Mouse (Mus musculus) liver (tissue): ENCODE measurements around the gene Maf.

ENCODE experiments used
- DNase-seq: peaks from one replicate; pipeline ENCODE4 v3.0.0-alpha.2; 2020; ENCODE audit warnings: mixed read lengths

The Maf gene

GRCm38 (mm10) chr8:115707731-115708590 lies at the start of gene Maf:
Gene Maf, minus strand, starts transcription at chr8:115707794.
- peak; percentile 73 for DNase-seq

- DNase-seq, result no peak
Measured at GRCm38 (mm10) chr8:115756965-115757364, 49.4 kb upstream of the Maf start.

GRCm38 (mm10) chr8:115756027-115756426 lies 48.4 kb upstream of the Maf start:
- no peak for DNase-seq

- no peak for DNase-seq
Measured at GRCm38 (mm10) chr8:115754694-115755093, 47.1 kb upstream of the Maf start.

- DNase-seq, result no peak
Measured at GRCm38 (mm10) chr8:115753801-115754200, 46.2 kb upstream of the Maf start.

- no peak for DNase-seq
Measured at GRCm38 (mm10) chr8:115747426-115747825, 39.8 kb upstream of the Maf start.

GRCm38 (mm10) chr8:115745648-115746047 lies 38.1 kb upstream of the Maf start:
- no peak for DNase-seq

GRCm38 (mm10) chr8:115743441-115743840 lies 35.8 kb upstream of the Maf start:
- DNase-seq, result no peak

- DNase-seq, result no peak
Measured at GRCm38 (mm10) chr8:115742646-115743045, 35.1 kb upstream of the Maf start.

GRCm38 (mm10) chr8:115741964-115742363 lies 34.4 kb upstream of the Maf start:
- no peak for DNase-seq

- DNase-seq, result no peak
Measured at GRCm38 (mm10) chr8:115739756-115740155, 32.2 kb upstream of the Maf start.

- DNase-seq, result no peak
Measured at GRCm38 (mm10) chr8:115732401-115732800, 24.8 kb upstream of the Maf start.

- no peak for DNase-seq
Measured at GRCm38 (mm10) chr8:115726807-115727206, 19.2 kb upstream of the Maf start.

GRCm38 (mm10) chr8:115726231-115726630 lies 18.6 kb upstream of the Maf start:
- DNase-seq, result no peak

- DNase-seq, result no peak
Measured at GRCm38 (mm10) chr8:115719126-115719525, 11.5 kb upstream of the Maf start.

GRCm38 (mm10) chr8:115718621-115719020 lies 11.0 kb upstream of the Maf start:
- DNase-seq, result no peak

- no peak for DNase-seq
Measured at GRCm38 (mm10) chr8:115715262-115715661, 7.7 kb upstream of the Maf start.

- DNase-seq, result no peak
Measured at GRCm38 (mm10) chr8:115711106-115711505, 3.5 kb upstream of the Maf start.

- no peak for DNase-seq
Measured at GRCm38 (mm10) chr8:115709931-115710330, 2.3 kb upstream of the Maf start.

- DNase-seq, result peak; percentile 59
Measured at GRCm38 (mm10) chr8:115708936-115709780, 1.6 kb upstream of the Maf start.

- DNase-seq, result peak; percentile 54
Measured at GRCm38 (mm10) chr8:115706861-115707730, 498 bp downstream of the Maf start.

- DNase-seq, result peak; percentile 7
Measured at GRCm38 (mm10) chr8:115706411-115706860, 1.2 kb downstream of the Maf start.
